Mouse (Mus musculus) retina, embryonic 14.5 days (tissue): Measurements from ENCODE around the gene Ubfd1.
A peak's percentile ranks its signal among the peaks of the same experiment; 100 is the strongest.

Experiments used
- DNase-seq: peaks from one replicate; pipeline ENCODE4 v3.0.0-alpha.2; 2015; ENCODE audit warnings: low spot score

The Ubfd1 gene

GRCm38 (mm10) chr7:122066945-122067516 lies at the start of gene Ubfd1, which contains the start of gene Ears2:
Gene Ubfd1, plus strand, starts transcription at chr7:122067175.
Gene Ears2, minus strand, starts transcription at chr7:122067263.
- DNase-seq = peak; percentile 97

- no peak for DNase-seq
These were observed 48.7 kb upstream of the Ubfd1 start for GRCm38 (mm10) chr7:122018247-122018646.

GRCm38 (mm10) chr7:122018978-122019377 lies 48.0 kb upstream of the Ubfd1 start:
- DNase-seq = no peak

GRCm38 (mm10) chr7:122020273-122020666 lies 46.7 kb upstream of the Ubfd1 start:
- no peak for DNase-seq

- DNase-seq = peak; percentile 92
These were observed 46.2 kb upstream of the Ubfd1 start, which contains the start of gene Gga2 for GRCm38 (mm10) chr7:122020667-122021354. Gene Gga2, minus strand, starts transcription at chr7:122021222.

GRCm38 (mm10) chr7:122022131-122022530 lies 44.8 kb upstream of the Ubfd1 start:
- no peak for DNase-seq

GRCm38 (mm10) chr7:122033371-122033770 lies 33.6 kb upstream of the Ubfd1 start:
- no peak for DNase-seq

- no peak for DNase-seq
These were observed 32.6 kb upstream of the Ubfd1 start for GRCm38 (mm10) chr7:122034348-122034747.

- no peak for DNase-seq
These were observed 22.9 kb upstream of the Ubfd1 start for GRCm38 (mm10) chr7:122044106-122044505.

GRCm38 (mm10) chr7:122045181-122045634 lies 21.8 kb upstream of the Ubfd1 start:
- no peak for DNase-seq

- DNase-seq = no peak
These were observed 21.3 kb upstream of the Ubfd1 start for GRCm38 (mm10) chr7:122045711-122046110.

GRCm38 (mm10) chr7:122046813-122047212 lies 20.2 kb upstream of the Ubfd1 start:
- DNase-seq = no peak

GRCm38 (mm10) chr7:122048191-122048590 lies 18.8 kb upstream of the Ubfd1 start:
- no peak for DNase-seq

GRCm38 (mm10) chr7:122050834-122051233 lies 16.1 kb upstream of the Ubfd1 start:
- no peak for DNase-seq

- no peak for DNase-seq
These were observed 10.3 kb upstream of the Ubfd1 start for GRCm38 (mm10) chr7:122056633-122057032.

GRCm38 (mm10) chr7:122065656-122066055 lies 1.3 kb upstream of the Ubfd1 start:
- no peak for DNase-seq

- DNase-seq = no peak
These were observed 652 bp upstream of the Ubfd1 start for GRCm38 (mm10) chr7:122066102-122066944.

GRCm38 (mm10) chr7:122067517-122068381 lies 774 bp downstream of the Ubfd1 start:
- DNase-seq = peak; percentile 30

GRCm38 (mm10) chr7:122074374-122074773 lies 7.4 kb downstream of the Ubfd1 start:
- no peak for DNase-seq

- DNase-seq = no peak
These were observed 13.0 kb downstream of the Ubfd1 start for GRCm38 (mm10) chr7:122079798-122080554.

- DNase-seq = no peak
These were observed 14.1 kb downstream of the Ubfd1 start for GRCm38 (mm10) chr7:122081071-122081470.
